Mouse (Mus musculus): ENCODE data around the gene Inpp4b. TPM values are rescaled to one million over a fixed set of nuclear protein-coding genes. Genes with fewer than 3 reads are reported as not detected.

Gene Inpp4b
- 3.5 and 10.5 TPM in 2 replicates for polyA plus RNA-seq (2012; rRNA removed; ENCODE audit: low replicate concordance)

DNA sequence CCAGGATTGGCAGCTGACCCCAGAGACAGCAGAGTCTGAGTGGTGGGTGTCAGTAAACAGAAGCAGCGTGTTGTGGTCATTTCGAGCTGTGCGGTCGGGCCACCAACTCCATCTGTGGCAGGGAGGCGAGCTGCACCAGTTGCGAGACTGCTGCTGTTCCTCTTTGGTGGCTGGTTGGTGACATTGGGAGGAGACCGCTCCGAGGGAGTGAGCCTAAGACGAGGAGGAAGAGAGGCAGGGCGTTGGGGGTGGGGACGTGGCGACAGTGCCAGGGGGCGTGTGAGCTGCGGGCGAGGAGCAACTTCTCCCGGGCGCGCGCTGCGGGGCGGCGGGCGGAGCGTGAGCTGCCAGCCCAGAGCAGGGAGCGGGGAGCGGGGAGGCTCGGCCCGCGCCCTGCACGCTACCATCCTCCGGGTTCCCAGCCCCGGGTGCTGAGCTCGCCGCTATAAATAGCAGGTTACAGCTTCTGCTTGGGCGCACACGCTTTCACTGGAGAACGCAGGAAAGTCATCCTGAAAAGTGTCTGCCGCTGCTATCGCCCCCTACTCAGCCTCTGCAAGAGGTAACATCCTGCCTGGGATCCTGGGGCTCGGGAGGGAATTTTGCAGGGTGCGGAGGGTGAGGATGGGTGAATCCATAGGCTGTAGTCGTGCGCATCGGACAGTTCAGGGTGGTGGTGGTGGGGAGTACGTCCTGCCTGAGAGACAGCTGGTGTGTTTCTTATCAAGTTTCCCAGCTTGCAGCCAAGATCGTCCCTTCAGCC lies at the start of gene Inpp4b:
Gene Inpp4b (plus strand): TSS at position 321 of the 763 bp plus-strand sequence.

Data from mammary gland, adult 2 months (tissue).